Mouse (Mus musculus): Measurements from ENCODE around the gene Dmtf1. TPM values are rescaled to one million over a fixed set of nuclear protein-coding genes. Genes with fewer than 3 reads are reported as not detected.

Gene Dmtf1
- polyA plus RNA-seq, 1 experiment = 94.3 TPM

- TF ChIP-seq CTCF (IDR thresholded peaks at IDR 0.05; ENCODE audit: low read depth, low read length) (no peak), POLR2A (IDR thresholded peaks at IDR 0.05; ENCODE audit: insufficient read depth, low read length) (no peak), EP300 (IDR thresholded peaks at IDR 0.05; ENCODE audit: insufficient read depth, low read depth, low read length) (no peak)
- no peaks in the 10 kb centered on the region for H3K36me3 ChIP-seq (ENCODE audit: control insufficient read depth, insufficient read depth, low read length, poor library complexity, severe bottlenecking)
- H3K9me3 ChIP-seq (replicated peaks; ENCODE audit: control insufficient read depth, insufficient read depth, low read length, poor library complexity, severe bottlenecking) = peaks cover 19% of the 10 kb centered on the region
- H3K4me3 ChIP-seq (ENCODE audit: low read depth, low read length) = no peak overlapping the region
- H3K27ac ChIP-seq (ENCODE audit: insufficient read depth, low read length) = no peak overlapping the region
- H3K9ac ChIP-seq (ENCODE audit: low read depth, poor library complexity, severe bottlenecking) = no peak overlapping the region
- no peaks in the 10 kb centered on the region for H3K4me1 ChIP-seq (ENCODE audit: control insufficient read depth, insufficient read depth, low read length)
- no peaks in the 10 kb centered on the region for H3K27me3 ChIP-seq (ENCODE audit: control insufficient read depth, insufficient read depth, low read length, poor library complexity, severe bottlenecking)
These were observed 68.9 kb downstream of the Dmtf1 start for GRCm38 (mm10) chr5:9092716-9093115.

DNA sequence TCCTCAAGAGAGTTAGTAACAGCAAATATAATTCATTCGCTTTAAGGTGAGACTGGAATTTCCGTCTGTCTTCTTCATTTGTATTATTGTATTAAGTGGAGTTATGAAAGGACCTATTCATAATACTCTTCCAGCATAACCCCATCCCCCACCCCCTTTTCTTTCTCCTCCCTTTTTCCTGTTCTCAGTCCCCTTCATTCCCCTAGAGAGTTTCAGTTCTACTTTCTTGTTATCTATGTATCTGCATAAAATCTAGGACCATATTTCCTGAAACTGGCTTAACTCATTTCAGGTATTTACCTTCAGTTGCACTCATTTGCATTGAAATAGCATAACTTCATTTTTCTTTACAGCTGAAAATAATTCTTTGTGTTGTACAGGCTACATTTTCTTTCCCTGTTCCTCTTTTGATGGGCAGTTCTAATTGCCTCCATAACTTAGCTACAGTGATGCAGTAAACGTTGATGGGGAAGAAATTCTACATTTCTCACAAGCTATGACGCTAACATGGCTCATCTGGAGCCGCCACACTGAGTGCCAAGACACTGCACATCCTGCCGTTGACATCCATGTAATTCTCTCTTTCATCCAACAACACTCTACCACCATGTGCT, 71.0 kb downstream of the Dmtf1 start:
- Histone ChIP-seq H3K4me3 (ENCODE audit: low read depth, low read length) (no peak overlapping the region), H3K27me3 (ENCODE audit: control insufficient read depth, insufficient read depth, low read length, poor library complexity, severe bottlenecking) (no peaks in the 10 kb centered on the region), H3K9me3 (replicated peaks; ENCODE audit: control insufficient read depth, insufficient read depth, low read length, poor library complexity, severe bottlenecking) (peaks cover 5% of the 10 kb centered on the region; the same call in 1 of the 2 replicates), H3K27ac (ENCODE audit: insufficient read depth, low read length) (no peak overlapping the region), H3K36me3 (ENCODE audit: control insufficient read depth, insufficient read depth, low read length, poor library complexity, severe bottlenecking) (no peaks in the 10 kb centered on the region), H3K4me1 (ENCODE audit: control insufficient read depth, insufficient read depth, low read length) (no peaks in the 10 kb centered on the region), H3K9ac (ENCODE audit: low read depth, poor library complexity, severe bottlenecking) (no peak overlapping the region)
- TF ChIP-seq EP300 (IDR thresholded peaks at IDR 0.05; ENCODE audit: insufficient read depth, low read depth, low read length) = no peak
- no peak for TF ChIP-seq CTCF (IDR thresholded peaks at IDR 0.05; ENCODE audit: low read depth, low read length)
- TF ChIP-seq POLR2A (IDR thresholded peaks at IDR 0.05; ENCODE audit: insufficient read depth, low read length) = no peak

GRCm38 (mm10) chr5:9086924-9087719, 74.5 kb downstream of the Dmtf1 start:
- TF ChIP-seq CTCF (IDR thresholded peaks at IDR 0.05; ENCODE audit: low read depth, low read length) (no peak), EP300 (IDR thresholded peaks at IDR 0.05; ENCODE audit: insufficient read depth, low read depth, low read length) (no peak), POLR2A (IDR thresholded peaks at IDR 0.05; ENCODE audit: insufficient read depth, low read length) (no peak)
- Histone ChIP-seq H3K36me3 (ENCODE audit: control insufficient read depth, insufficient read depth, low read length, poor library complexity, severe bottlenecking) (no peaks in the 10 kb centered on the region), H3K9ac (ENCODE audit: low read depth, poor library complexity, severe bottlenecking) (no peak overlapping the region), H3K27me3 (ENCODE audit: control insufficient read depth, insufficient read depth, low read length, poor library complexity, severe bottlenecking) (no peaks in the 10 kb centered on the region), H3K4me1 (ENCODE audit: control insufficient read depth, insufficient read depth, low read length) (no peaks in the 10 kb centered on the region), H3K9me3 (replicated peaks; ENCODE audit: control insufficient read depth, insufficient read depth, low read length, poor library complexity, severe bottlenecking) (no peaks in the 10 kb centered on the region), H3K27ac (ENCODE audit: insufficient read depth, low read length) (no peak overlapping the region), H3K4me3 (ENCODE audit: low read depth, low read length) (no peak overlapping the region)

GRCm38 (mm10) chr5:9079773-9080501, 81.6 kb downstream of the Dmtf1 start:
- H3K4me3 ChIP-seq (ENCODE audit: low read depth, low read length) = no peak overlapping the region
- no peaks in the 10 kb centered on the region for H3K4me1 ChIP-seq (ENCODE audit: control insufficient read depth, insufficient read depth, low read length)
- no peaks in the 10 kb centered on the region for H3K36me3 ChIP-seq (ENCODE audit: control insufficient read depth, insufficient read depth, low read length, poor library complexity, severe bottlenecking)
- no peak for TF ChIP-seq CTCF (IDR thresholded peaks at IDR 0.05; ENCODE audit: low read depth, low read length)
- TF ChIP-seq POLR2A (IDR thresholded peaks at IDR 0.05; ENCODE audit: insufficient read depth, low read length) = no peak
- no peak overlapping the region for H3K9ac ChIP-seq (ENCODE audit: low read depth, poor library complexity, severe bottlenecking)
- H3K27me3 ChIP-seq (ENCODE audit: control insufficient read depth, insufficient read depth, low read length, poor library complexity, severe bottlenecking) = no peaks in the 10 kb centered on the region
- H3K9me3 ChIP-seq (replicated peaks; ENCODE audit: control insufficient read depth, insufficient read depth, low read length, poor library complexity, severe bottlenecking) = peaks cover 17% of the 10 kb centered on the region
- no peak overlapping the region for H3K27ac ChIP-seq (ENCODE audit: insufficient read depth, low read length)

GRCm38 (mm10) chr5:9073177-9073854, 88.3 kb downstream of the Dmtf1 start:
- H3K9ac ChIP-seq (ENCODE audit: low read depth, poor library complexity, severe bottlenecking) = no peak overlapping the region
- no peak overlapping the region for H3K4me3 ChIP-seq (ENCODE audit: low read depth, low read length)
- TF ChIP-seq CTCF (IDR thresholded peaks at IDR 0.05; ENCODE audit: low read depth, low read length) = no peak
- TF ChIP-seq EP300 (IDR thresholded peaks at IDR 0.05; ENCODE audit: insufficient read depth, low read depth, low read length) = no peak
- TF ChIP-seq POLR2A (IDR thresholded peaks at IDR 0.05; ENCODE audit: insufficient read depth, low read length) = no peak

More at GRCm38 (mm10) chr5:9073177-9073854, 88.3 kb downstream of the Dmtf1 start:
- no peaks in the 10 kb centered on the region for H3K4me1 ChIP-seq (ENCODE audit: control insufficient read depth, insufficient read depth, low read length)
- H3K27ac ChIP-seq (ENCODE audit: insufficient read depth, low read length) = no peak overlapping the region
- H3K36me3 ChIP-seq (ENCODE audit: control insufficient read depth, insufficient read depth, low read length, poor library complexity, severe bottlenecking) = no peaks in the 10 kb centered on the region
- H3K9me3 ChIP-seq (replicated peaks; ENCODE audit: control insufficient read depth, insufficient read depth, low read length, poor library complexity, severe bottlenecking) = no peaks in the 10 kb centered on the region
- no peaks in the 10 kb centered on the region for H3K27me3 ChIP-seq (ENCODE audit: control insufficient read depth, insufficient read depth, low read length, poor library complexity, severe bottlenecking)

All from ES-Bruce4 (cell line).